Mouse (Mus musculus): ENCODE results near the gene Ccdc106. TPM values are rescaled to one million over a fixed set of nuclear protein-coding genes. Genes with fewer than 3 reads are reported as not detected.
"Not testable (repeated sequence)": the region's sequence is repeated elsewhere in the genome, so short reads cannot be mapped to it uniquely, and the experiment has no call there.

Gene Ccdc106
- polyA plus RNA-seq, 1 experiment: 42.4 TPM

GRCm38 (mm10) chr7:4993347-4993998 is 26.9 kb upstream of the Ccdc106 start:
- peaks cover 3% of the 10 kb centered on the region for H3K4me1 ChIP-seq (ENCODE audit: control insufficient read depth, insufficient read depth, low read length)
- H3K27me3 ChIP-seq (ENCODE audit: control insufficient read depth, insufficient read depth, low read length): no peaks in the 10 kb centered on the region
- TF ChIP-seq POLR2A (IDR thresholded peaks at IDR 0.05; ENCODE audit: borderline replicate concordance, insufficient read depth, low read length): no peak
- TF ChIP-seq CTCF (IDR thresholded peaks at IDR 0.05; ENCODE audit: borderline replicate concordance, insufficient read depth, low read depth, low read length): no peak
- H3K4me3 ChIP-seq (replicated peaks; ENCODE audit: insufficient read depth, low read depth, low read length): peak overlapping the region; percentile 85
- peak; percentile 35 to 38 for DNase-seq
- 53% methylated on average over 55 of the region's 55 CpGs for WGBS
- peak overlapping the region; percentile 41 for H3K27ac ChIP-seq (ENCODE audit: insufficient read depth, low read length)

GRCm38 (mm10) chr7:4993999-4994788 is 26.2 kb upstream of the Ccdc106 start:
- Histone ChIP-seq H3K4me3 (replicated peaks; ENCODE audit: insufficient read depth, low read depth, low read length) (peak overlapping the region; percentile 85), H3K4me1 (ENCODE audit: control insufficient read depth, insufficient read depth, low read length) (peaks cover 3% of the 10 kb centered on the region), H3K27ac (ENCODE audit: insufficient read depth, low read length) (peak overlapping the region; percentile 41), H3K27me3 (ENCODE audit: control insufficient read depth, insufficient read depth, low read length) (no peaks in the 10 kb centered on the region)
- WGBS: 55% methylated on average over 59 of the region's 59 CpGs
- TF ChIP-seq CTCF (IDR thresholded peaks at IDR 0.05; ENCODE audit: borderline replicate concordance, insufficient read depth, low read depth, low read length): no peak
- TF ChIP-seq POLR2A (IDR thresholded peaks at IDR 0.05; ENCODE audit: borderline replicate concordance, insufficient read depth, low read length): no peak
- DNase-seq: peak; percentile 59 to 64

- Histone ChIP-seq H3K27ac (ENCODE audit: insufficient read depth, low read length) (peak overlapping the region; percentile 60), H3K4me1 (ENCODE audit: control insufficient read depth, insufficient read depth, low read length) (peaks cover 3% of the 10 kb centered on the region), H3K27me3 (ENCODE audit: control insufficient read depth, insufficient read depth, low read length) (no peaks in the 10 kb centered on the region), H3K4me3 (replicated peaks; ENCODE audit: insufficient read depth, low read depth, low read length) (peak overlapping the region; percentile 85)
- no peak for DNase-seq
- TF ChIP-seq POLR2A (IDR thresholded peaks at IDR 0.05; ENCODE audit: borderline replicate concordance, insufficient read depth, low read length): no peak
- TF ChIP-seq CTCF (IDR thresholded peaks at IDR 0.05; ENCODE audit: borderline replicate concordance, insufficient read depth, low read depth, low read length): no peak
- 4% methylated on average over 19 of the region's 19 CpGs for WGBS
Observed at GRCm38 (mm10) chr7:4995268-4996002, 24.9 kb upstream of the Ccdc106 start.

- peaks cover 3% of the 10 kb centered on the region for H3K4me1 ChIP-seq (ENCODE audit: control insufficient read depth, insufficient read depth, low read length)
- H3K27ac ChIP-seq (ENCODE audit: insufficient read depth, low read length): peak within 1 kb of the TSS; percentile 60
- WGBS: 3% methylated on average over 21 of the region's 26 CpGs
- H3K27me3 ChIP-seq (ENCODE audit: control insufficient read depth, insufficient read depth, low read length): no peaks in the 10 kb centered on the region
- TF ChIP-seq POLR2A (IDR thresholded peaks at IDR 0.05; ENCODE audit: borderline replicate concordance, insufficient read depth, low read length): peak; percentile 83
- TF ChIP-seq CTCF (IDR thresholded peaks at IDR 0.05; ENCODE audit: borderline replicate concordance, insufficient read depth, low read depth, low read length): no peak
- peak within 1 kb of the TSS; percentile 85 for H3K4me3 ChIP-seq (replicated peaks; ENCODE audit: insufficient read depth, low read depth, low read length)
- peak; percentile 95 to 98 for DNase-seq
Observed at GRCm38 (mm10) chr7:4996003-4996895, 24.1 kb upstream of the Ccdc106 start, which contains the start of gene Zfp579. Gene Zfp579, minus strand, starts transcription at chr7:4996158.

GRCm38 (mm10) chr7:4996934-4997333 is 23.4 kb upstream of the Ccdc106 start:
- Histone ChIP-seq H3K27ac (ENCODE audit: insufficient read depth, low read length) (peak overlapping the region; percentile 48; the same call in 1 of the 2 replicates), H3K4me3 (replicated peaks; ENCODE audit: insufficient read depth, low read depth, low read length) (peak overlapping the region; percentile 85), H3K4me1 (ENCODE audit: control insufficient read depth, insufficient read depth, low read length) (peaks cover 3% of the 10 kb centered on the region), H3K27me3 (ENCODE audit: control insufficient read depth, insufficient read depth, low read length) (no peaks in the 10 kb centered on the region)
- 42% methylated on average over 8 of the region's 8 CpGs for WGBS
- DNase-seq: no peak
- no peak for TF ChIP-seq POLR2A (IDR thresholded peaks at IDR 0.05; ENCODE audit: borderline replicate concordance, insufficient read depth, low read length)
- TF ChIP-seq CTCF (IDR thresholded peaks at IDR 0.05; ENCODE audit: borderline replicate concordance, insufficient read depth, low read depth, low read length): no peak

- TF ChIP-seq CTCF (IDR thresholded peaks at IDR 0.05; ENCODE audit: borderline replicate concordance, insufficient read depth, low read depth, low read length) (peak; percentile 34; the same call in 1 of the 2 replicates), POLR2A (IDR thresholded peaks at IDR 0.05; ENCODE audit: borderline replicate concordance, insufficient read depth, low read length) (no peak)
- no peak overlapping the region for H3K27ac ChIP-seq (ENCODE audit: insufficient read depth, low read length)
- 70% methylated on average over 2 of the region's 2 CpGs for WGBS
- DNase-seq: no peak
- H3K4me3 ChIP-seq (replicated peaks; ENCODE audit: insufficient read depth, low read depth, low read length): no peak overlapping the region
- no peaks in the 10 kb centered on the region for H3K4me1 ChIP-seq (ENCODE audit: control insufficient read depth, insufficient read depth, low read length)
- no peaks in the 10 kb centered on the region for H3K27me3 ChIP-seq (ENCODE audit: control insufficient read depth, insufficient read depth, low read length)
Observed at GRCm38 (mm10) chr7:4999876-5000275, 20.5 kb upstream of the Ccdc106 start.

GRCm38 (mm10) chr7:5002876-5003275 is 17.5 kb upstream of the Ccdc106 start:
- H3K4me3 ChIP-seq (replicated peaks; ENCODE audit: insufficient read depth, low read depth, low read length); H3K27ac ChIP-seq (ENCODE audit: insufficient read depth, low read length); H3K4me1 ChIP-seq (ENCODE audit: control insufficient read depth, insufficient read depth, low read length); DNase-seq; H3K27me3 ChIP-seq (ENCODE audit: control insufficient read depth, insufficient read depth, low read length): not testable (repeated sequence)
- WGBS: 63% methylated on average over 8 of the region's 8 CpGs

Measured in cerebellum, adult 2 months (tissue).